Mouse (Mus musculus): ENCODE data around the gene Abhd6. TPM values are rescaled to one million over a fixed set of nuclear protein-coding genes. Genes with fewer than 3 reads are reported as not detected.

Gene Abhd6
- total and polyA plus RNA-seq, 3 experiments = not detected

- ATAC-seq (ENCODE audit: extremely low read depth, insufficient number of reproducible peaks, low FRiP score, poor library complexity, severe bottlenecking) = no peak
- Histone ChIP-seq H3K4me1 (ENCODE audit: insufficient read depth, low read depth, low read length) (0 out of 2 replicates have a peak, but pooled peaks cover 7% of the 10 kb centered on the region), H3K4me3 (ENCODE audit: low read depth, low read length) (no peak overlapping the region), H3K27me3 (ENCODE audit: insufficient read depth, low read length) (peaks cover 4% of the 10 kb centered on the region), H3K9me3 (replicated peaks) (no peaks in the 10 kb centered on the region), H3K36me3 (replicated peaks) (no peaks in the 10 kb centered on the region)
- TF ChIP-seq GATA2 (IDR thresholded peaks at IDR 0.05; ENCODE audit: borderline replicate concordance, low read depth, low read length) (no peak), POLR2AphosphoS5 (IDR thresholded peaks at IDR 0.05; ENCODE audit: insufficient replicate concordance, low read depth, low read length) (no peak), CTCF (IDR thresholded peaks at IDR 0.05; ENCODE audit: low read depth, low read length) (no peak), TAL1 (conservative IDR thresholded peaks at IDR 0.05; ENCODE audit: low read depth, low read length) (no peak)
- no peak for DNase-seq (ENCODE audit: low spot score)
Measured at GRCm38 (mm10) chr14:8052661-8053060, 50.0 kb downstream of the Abhd6 start.

- H3K4me1 ChIP-seq (ENCODE audit: insufficient read depth, low read depth, low read length) = 0 out of 2 replicates have a peak, but pooled peaks cover 7% of the 10 kb centered on the region
- DNase-seq (ENCODE audit: low spot score) (no peak), ATAC-seq (ENCODE audit: extremely low read depth, insufficient number of reproducible peaks, low FRiP score, poor library complexity, severe bottlenecking) (no peak)
- H3K4me3 ChIP-seq (ENCODE audit: low read depth, low read length) = no peak overlapping the region
- no peaks in the 10 kb centered on the region for H3K9me3 ChIP-seq (replicated peaks)
- no peaks in the 10 kb centered on the region for H3K36me3 ChIP-seq (replicated peaks)
- TF ChIP-seq GATA1 (IDR thresholded peaks at IDR 0.05; ENCODE audit: borderline replicate concordance, low read length) = no peak
- no peak for TF ChIP-seq POLR2AphosphoS5 (IDR thresholded peaks at IDR 0.05; ENCODE audit: insufficient replicate concordance, low read depth, low read length)
- no peak for TF ChIP-seq CTCF (IDR thresholded peaks at IDR 0.05; ENCODE audit: low read depth, low read length)
- TF ChIP-seq TAL1 (conservative IDR thresholded peaks at IDR 0.05; ENCODE audit: low read depth, low read length) = no peak
- TF ChIP-seq GATA2 (IDR thresholded peaks at IDR 0.05; ENCODE audit: borderline replicate concordance, low read depth, low read length) = no peak
- H3K27me3 ChIP-seq (ENCODE audit: insufficient read depth, low read length) = peaks cover 4% of the 10 kb centered on the region
Measured at GRCm38 (mm10) chr14:8054310-8055102, 51.8 kb downstream of the Abhd6 start.

- no peak for ATAC-seq (ENCODE audit: extremely low read depth, insufficient number of reproducible peaks, low FRiP score, poor library complexity, severe bottlenecking)
- TF ChIP-seq POLR2AphosphoS5 (IDR thresholded peaks at IDR 0.05; ENCODE audit: insufficient replicate concordance, low read depth, low read length) (no peak), TAL1 (conservative IDR thresholded peaks at IDR 0.05; ENCODE audit: low read depth, low read length) (no peak), GATA1 (IDR thresholded peaks at IDR 0.05; ENCODE audit: borderline replicate concordance, low read length) (no peak), GATA2 (IDR thresholded peaks at IDR 0.05; ENCODE audit: borderline replicate concordance, low read depth, low read length) (no peak), CTCF (IDR thresholded peaks at IDR 0.05; ENCODE audit: low read depth, low read length) (no peak)
- H3K4me3 ChIP-seq (ENCODE audit: low read depth, low read length) = no peak overlapping the region
- H3K36me3 ChIP-seq (replicated peaks) = no peaks in the 10 kb centered on the region
- peaks cover 7% of the 10 kb centered on the region; the same call in 1 of the 2 replicates for H3K4me1 ChIP-seq (ENCODE audit: insufficient read depth, low read depth, low read length)
- no peaks in the 10 kb centered on the region for H3K9me3 ChIP-seq (replicated peaks)
- peaks cover 4% of the 10 kb centered on the region; the same call in 1 of the 2 replicates for H3K27me3 ChIP-seq (ENCODE audit: insufficient read depth, low read length)
- DNase-seq (ENCODE audit: low spot score) = no peak
Measured at GRCm38 (mm10) chr14:8056076-8056475, 53.4 kb downstream of the Abhd6 start.

- TF ChIP-seq POLR2AphosphoS5 (IDR thresholded peaks at IDR 0.05; ENCODE audit: insufficient replicate concordance, low read depth, low read length) (no peak), CTCF (IDR thresholded peaks at IDR 0.05; ENCODE audit: low read depth, low read length) (no peak), TAL1 (conservative IDR thresholded peaks at IDR 0.05; ENCODE audit: low read depth, low read length) (no peak), GATA2 (IDR thresholded peaks at IDR 0.05; ENCODE audit: borderline replicate concordance, low read depth, low read length) (no peak), GATA1 (IDR thresholded peaks at IDR 0.05; ENCODE audit: borderline replicate concordance, low read length) (no peak)
- DNase-seq (ENCODE audit: low spot score) (no peak), ATAC-seq (ENCODE audit: extremely low read depth, insufficient number of reproducible peaks, low FRiP score, poor library complexity, severe bottlenecking) (no peak)
- Histone ChIP-seq H3K9me3 (replicated peaks) (no peaks in the 10 kb centered on the region), H3K4me1 (ENCODE audit: insufficient read depth, low read depth, low read length) (peaks cover 35% of the 10 kb centered on the region), H3K36me3 (replicated peaks) (no peaks in the 10 kb centered on the region), H3K27me3 (ENCODE audit: insufficient read depth, low read length) (peaks cover 3% of the 10 kb centered on the region; the same call in 1 of the 2 replicates), H3K4me3 (ENCODE audit: low read depth, low read length) (no peak overlapping the region)
Measured at GRCm38 (mm10) chr14:8059938-8060337, 57.2 kb downstream of the Abhd6 start.

- peaks cover 6% of the 10 kb centered on the region for H3K27me3 ChIP-seq (ENCODE audit: insufficient read depth, low read length)
- H3K4me3 ChIP-seq (ENCODE audit: low read depth, low read length) = peak overlapping the region; percentile 42; the same call in 1 of the 2 replicates
- H3K36me3 ChIP-seq (replicated peaks) = no peaks in the 10 kb centered on the region
- DNase-seq (ENCODE audit: low spot score) (no peak), ATAC-seq (ENCODE audit: extremely low read depth, insufficient number of reproducible peaks, low FRiP score, poor library complexity, severe bottlenecking) (peak; percentile 19; the same call in 1 of the 2 replicates)
- H3K9me3 ChIP-seq (replicated peaks) = no peaks in the 10 kb centered on the region
- peaks cover 33% of the 10 kb centered on the region for H3K4me1 ChIP-seq (ENCODE audit: insufficient read depth, low read depth, low read length)
- TF ChIP-seq GATA1 (IDR thresholded peaks at IDR 0.05; ENCODE audit: borderline replicate concordance, low read length) (no peak), TAL1 (conservative IDR thresholded peaks at IDR 0.05; ENCODE audit: low read depth, low read length) (no peak), GATA2 (IDR thresholded peaks at IDR 0.05; ENCODE audit: borderline replicate concordance, low read depth, low read length) (no peak), CTCF (IDR thresholded peaks at IDR 0.05; ENCODE audit: low read depth, low read length) (no peak), POLR2AphosphoS5 (IDR thresholded peaks at IDR 0.05; ENCODE audit: insufficient replicate concordance, low read depth, low read length) (no peak)
Measured at GRCm38 (mm10) chr14:8062076-8062475, 59.4 kb downstream of the Abhd6 start.

GRCm38 (mm10) chr14:8062537-8063301 lies 60.0 kb downstream of the Abhd6 start:
- peaks cover 4% of the 10 kb centered on the region; the same call in 1 of the 2 replicates for H3K27me3 ChIP-seq (ENCODE audit: insufficient read depth, low read length)
- peaks cover 31% of the 10 kb centered on the region for H3K4me1 ChIP-seq (ENCODE audit: insufficient read depth, low read depth, low read length)
- no peaks in the 10 kb centered on the region for H3K36me3 ChIP-seq (replicated peaks)
- TF ChIP-seq POLR2AphosphoS5 (IDR thresholded peaks at IDR 0.05; ENCODE audit: insufficient replicate concordance, low read depth, low read length) (no peak), CTCF (IDR thresholded peaks at IDR 0.05; ENCODE audit: low read depth, low read length) (no peak), GATA2 (IDR thresholded peaks at IDR 0.05; ENCODE audit: borderline replicate concordance, low read depth, low read length) (no peak), TAL1 (conservative IDR thresholded peaks at IDR 0.05; ENCODE audit: low read depth, low read length) (no peak), GATA1 (IDR thresholded peaks at IDR 0.05; ENCODE audit: borderline replicate concordance, low read length) (no peak)
- no peak for ATAC-seq (ENCODE audit: extremely low read depth, insufficient number of reproducible peaks, low FRiP score, poor library complexity, severe bottlenecking)
- no peak for DNase-seq (ENCODE audit: low spot score)
- no peak overlapping the region for H3K4me3 ChIP-seq (ENCODE audit: low read depth, low read length)
- no peaks in the 10 kb centered on the region for H3K9me3 ChIP-seq (replicated peaks)
